Mouse (Mus musculus) gastrocnemius, adult 2 months (tissue): ENCODE data around the gene Terb1. TPM values are rescaled to one million over a fixed set of nuclear protein-coding genes. Genes with fewer than 3 reads are reported as not detected.

Source experiments
- DNase-seq: peaks from one replicate; pipeline ENCODE4 v3.0.0; 2022
- H3K27ac ChIP-seq: fragments of 200-600 bp; 2 replicates; pipeline ENCODE4 v1.8.1; 2022; ENCODE audit warnings: mild to moderate bottlenecking
- H3K4me3 ChIP-seq: fragments of 200-600 bp; 2 replicates; pipeline ENCODE4 v1.8.1; 2022; ENCODE audit warnings: mild to moderate bottlenecking, moderate library complexity
- CTCF ChIP-seq: fragments of 200-600 bp; IDR thresholded peaks from 2 replicates; pipeline ENCODE4 v1.8.1; 2022; ENCODE audit warnings: antibody characterized with exemption, mild to moderate bottlenecking, moderate library complexity
- intact Hi-C: fragments of 180-260 bp; cut with DNase I; formaldehyde crosslinking; loops from one replicate; pipeline ENCODE4 v1.15.1; 2025
- total RNA-seq, 2 experiments: library from RNA; stranded (reverse); gene quantifications; 2 replicates each; pipeline ENCODE4 v1.2.3; 2021

Terb1 gene
- total RNA-seq, 2 experiments from 2014 or later, result not detected

GRCm38 (mm10) chr8:104427703-104428102, 82.0 kb downstream of the Terb1 start:
- Histone ChIP-seq H3K27ac (no peak overlapping the region), H3K4me3 (no peak overlapping the region)
- TF ChIP-seq CTCF, result no peak
- intact Hi-C loops, result no loop called here
- no peak for DNase-seq

GRCm38 (mm10) chr8:104422313-104422712, 87.4 kb downstream of the Terb1 start:
- Histone ChIP-seq H3K27ac (no peak overlapping the region), H3K4me3 (no peak overlapping the region)
- intact Hi-C loops, result no loop called here
- DNase-seq, result no peak
- TF ChIP-seq CTCF, result no peak

- no peak for DNase-seq
- no peak overlapping the region for H3K4me3 ChIP-seq
- no peak overlapping the region for H3K27ac ChIP-seq
- TF ChIP-seq CTCF, result no peak
- intact Hi-C loops, result no loop called here
These were observed 93.7 kb downstream of the Terb1 start for GRCm38 (mm10) chr8:104416022-104416421.

- H3K27ac ChIP-seq, result no peak overlapping the region
These were observed 95.5 kb downstream of the Terb1 start for GRCm38 (mm10) chr8:104414204-104414603.

GRCm38 (mm10) chr8:104413770-104414169, 95.9 kb downstream of the Terb1 start:
- intact Hi-C loops, result no loop called here
- H3K27ac ChIP-seq, result no peak overlapping the region
- no peak for TF ChIP-seq CTCF
- H3K4me3 ChIP-seq, result no peak overlapping the region
- no peak for DNase-seq

More at GRCm38 (mm10) chr8:104414204-104414603, 95.5 kb downstream of the Terb1 start:
- intact Hi-C loops, result no loop called here
- no peak for TF ChIP-seq CTCF
- H3K4me3 ChIP-seq, result no peak overlapping the region
- DNase-seq, result no peak

- TF ChIP-seq CTCF, result no peak
- Histone ChIP-seq H3K27ac (no peak overlapping the region), H3K4me3 (no peak overlapping the region)
- DNase-seq, result no peak
- intact Hi-C loops, result no loop called here
These were observed 96.7 kb downstream of the Terb1 start for GRCm38 (mm10) chr8:104412805-104413532.

GRCm38 (mm10) chr8:104411972-104412371, 97.7 kb downstream of the Terb1 start:
- TF ChIP-seq CTCF, result no peak
- H3K4me3 ChIP-seq, result no peak overlapping the region
- no peak for DNase-seq
- intact Hi-C loops, result no loop called here
- no peak overlapping the region for H3K27ac ChIP-seq

- intact Hi-C loops, result no loop called here
- Histone ChIP-seq H3K27ac (no peak overlapping the region), H3K4me3 (no peak overlapping the region)
- DNase-seq, result no peak
- no peak for TF ChIP-seq CTCF
These were observed 98.2 kb downstream of the Terb1 start for GRCm38 (mm10) chr8:104411468-104411867.

GRCm38 (mm10) chr8:104410628-104411273, 99.0 kb downstream of the Terb1 start:
- no peak overlapping the region for H3K27ac ChIP-seq
- H3K4me3 ChIP-seq, result no peak overlapping the region
- TF ChIP-seq CTCF, result no peak
- intact Hi-C loops, result no loop called here
- no peak for DNase-seq

- no peak overlapping the region for H3K4me3 ChIP-seq
- no peak for TF ChIP-seq CTCF
- intact Hi-C loops, result no loop called here
- H3K27ac ChIP-seq, result peak overlapping the region; percentile 65
- no peak for DNase-seq
These were observed 101.2 kb downstream of the Terb1 start for GRCm38 (mm10) chr8:104408328-104409110.

GRCm38 (mm10) chr8:104406340-104407128, 103.2 kb downstream of the Terb1 start:
- DNase-seq, result no peak
- no peak for TF ChIP-seq CTCF
- Histone ChIP-seq H3K27ac (no peak overlapping the region), H3K4me3 (no peak overlapping the region)
- intact Hi-C loops, result no loop called here

- intact Hi-C loops, result no loop called here
- no peak overlapping the region for H3K4me3 ChIP-seq
- DNase-seq, result peak; percentile 60
- no peak for TF ChIP-seq CTCF
- peak overlapping the region; percentile 72 for H3K27ac ChIP-seq
These were observed 104.1 kb downstream of the Terb1 start for GRCm38 (mm10) chr8:104405430-104406187.
